Mouse (Mus musculus): Measurements from ENCODE around the gene Syce1.
"Not testable (repeated sequence)": the region's sequence is repeated elsewhere in the genome, so short reads cannot be mapped to it uniquely, and the experiment has no call there.

Gene Syce1

GRCm38 (mm10) chr7:140765888-140766739 lies 21.5 kb downstream of the Syce1 start:
- no peak for DNase-seq (ENCODE audit: low read depth, low spot score)

GRCm38 (mm10) chr7:140765391-140765790 lies 22.3 kb downstream of the Syce1 start:
- not testable (repeated sequence) for DNase-seq (ENCODE audit: low read depth, low spot score)

- no peak for DNase-seq (ENCODE audit: low read depth, low spot score)
Observed at GRCm38 (mm10) chr7:140763447-140764020, 24.1 kb downstream of the Syce1 start, which contains the start of gene Cyp2e1. Gene Cyp2e1 (plus strand): TSS chr7:140763739.

GRCm38 (mm10) chr7:140760647-140761046 lies 27.0 kb downstream of the Syce1 start:
- no peak for DNase-seq (ENCODE audit: low read depth, low spot score)

- DNase-seq (ENCODE audit: low read depth, low spot score): no peak
Observed at GRCm38 (mm10) chr7:140756151-140756854, 31.3 kb downstream of the Syce1 start.

GRCm38 (mm10) chr7:140754556-140754955 lies 33.1 kb downstream of the Syce1 start:
- no peak for DNase-seq (ENCODE audit: low read depth, low spot score)

- DNase-seq (ENCODE audit: low read depth, low spot score): no peak
Observed at GRCm38 (mm10) chr7:140748827-140749160, 38.9 kb downstream of the Syce1 start.

- no peak for DNase-seq (ENCODE audit: low read depth, low spot score)
Observed at GRCm38 (mm10) chr7:140748116-140748826, 39.4 kb downstream of the Syce1 start.

- DNase-seq (ENCODE audit: low read depth, low spot score): no peak
Observed at GRCm38 (mm10) chr7:140747402-140747801, 40.2 kb downstream of the Syce1 start.

- DNase-seq (ENCODE audit: low read depth, low spot score): no peak
Observed at GRCm38 (mm10) chr7:140733162-140733561, 54.5 kb downstream of the Syce1 start.
